Mouse (Mus musculus) heart, adult 2 months (tissue): ENCODE results near the gene Snta1.

Source experiments
- CTCF ChIP-seq: fragments of 200-600 bp; IDR thresholded peaks from 2 replicates; pipeline ENCODE4 v1.8.1; 2022; ENCODE audit warnings: antibody characterized with exemption, mild to moderate bottlenecking, moderate library complexity
- POLR2A ChIP-seq: fragments of 200-500 bp; IDR thresholded peaks from 2 replicates; pipeline ENCODE4 v1.6.1; 2011; ENCODE audit warnings: mild to moderate bottlenecking, low read depth, low read length, control low read depth; ENCODE audit not compliant: insufficient read depth

DNA sequence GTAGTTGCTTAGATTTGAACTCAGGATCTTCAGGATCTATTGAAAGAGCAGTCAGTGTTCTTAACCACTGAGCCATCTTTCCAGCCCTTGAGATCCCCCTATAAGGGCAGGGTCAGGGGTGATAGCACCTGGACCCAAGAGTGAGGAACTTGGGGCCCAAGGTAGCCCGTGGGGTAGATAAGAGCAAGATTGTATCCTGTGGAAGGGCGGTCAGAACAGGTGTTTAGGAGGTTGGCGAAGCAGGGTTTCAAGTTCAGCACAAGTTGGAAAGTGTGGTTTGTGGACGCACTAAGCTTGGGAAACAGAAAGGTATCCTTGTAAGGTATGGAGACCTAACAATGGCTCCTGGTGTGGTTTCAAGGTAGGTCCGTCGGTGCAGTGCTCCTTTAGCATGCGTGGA is 10.1 kb upstream of the Snta1 start:
- TF ChIP-seq CTCF: no peak
- TF ChIP-seq POLR2A: no peak
